Mouse (Mus musculus) liver, postnatal 0 days (tissue): ENCODE measurements around the gene Elp4.

Experiments
- CTCF ChIP-seq: sonication (generic); IDR thresholded peaks from 2 replicates; pipeline ENCODE4 v1.5.1; 2016; ENCODE audit warnings: antibody characterized with exemption, low read depth
- EP300 ChIP-seq: IDR thresholded peaks from 2 replicates; pipeline ENCODE4 v1.6.1; 2016; ENCODE audit warnings: antibody characterized with exemption, low read depth, mild to moderate bottlenecking

DNA sequence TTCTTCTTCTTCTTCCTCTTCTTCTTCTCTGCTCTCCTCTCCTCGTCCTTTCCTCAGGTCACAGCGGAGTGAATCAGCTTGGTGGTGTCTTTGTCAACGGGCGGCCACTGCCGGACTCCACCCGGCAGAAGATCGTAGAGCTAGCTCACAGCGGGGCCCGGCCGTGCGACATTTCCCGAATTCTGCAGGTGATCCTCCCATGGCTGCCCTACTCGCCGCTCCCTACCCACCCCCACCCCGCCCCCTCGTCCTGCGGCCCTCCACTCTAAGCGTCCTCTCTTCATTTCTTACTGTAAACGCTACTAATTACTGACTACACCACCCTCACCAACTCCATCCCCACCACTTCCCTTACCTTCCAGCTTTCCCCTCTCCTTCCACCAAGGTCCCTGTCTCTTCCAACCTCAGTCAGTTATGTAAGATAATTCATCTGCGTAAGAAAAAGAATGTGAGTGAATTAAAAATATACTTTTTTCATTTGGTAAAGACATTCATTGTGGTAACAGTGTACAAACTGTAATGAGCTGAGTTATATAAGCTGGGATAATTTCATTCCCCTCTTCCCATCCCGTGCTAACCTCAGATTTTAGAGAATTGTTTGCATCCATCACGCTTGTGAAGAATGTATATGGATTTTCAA is 220.5 kb downstream of the Elp4 start:
- no peak for TF ChIP-seq CTCF
- TF ChIP-seq EP300 = no peak
